Mouse (Mus musculus) spleen, adult 2 months (tissue): ENCODE data around the gene Ptprj.
A peak's percentile ranks its signal among the peaks of the same experiment; 100 is the strongest.

Experiments used
- CTCF ChIP-seq: fragments of 200-500 bp; IDR thresholded peaks from 2 replicates; pipeline ENCODE4 v1.5.1; 2011; ENCODE audit warnings: mild to moderate bottlenecking, inconsistent platforms; ENCODE audit not compliant: insufficient read depth, insufficient read length, insufficient replicate concordance; ENCODE audit errors: extremely low read depth
- POLR2A ChIP-seq: fragments of 200-500 bp; IDR thresholded peaks from 2 replicates; pipeline ENCODE4 v1.6.1; 2011; ENCODE audit warnings: low read depth, low read length, inconsistent platforms

DNA sequence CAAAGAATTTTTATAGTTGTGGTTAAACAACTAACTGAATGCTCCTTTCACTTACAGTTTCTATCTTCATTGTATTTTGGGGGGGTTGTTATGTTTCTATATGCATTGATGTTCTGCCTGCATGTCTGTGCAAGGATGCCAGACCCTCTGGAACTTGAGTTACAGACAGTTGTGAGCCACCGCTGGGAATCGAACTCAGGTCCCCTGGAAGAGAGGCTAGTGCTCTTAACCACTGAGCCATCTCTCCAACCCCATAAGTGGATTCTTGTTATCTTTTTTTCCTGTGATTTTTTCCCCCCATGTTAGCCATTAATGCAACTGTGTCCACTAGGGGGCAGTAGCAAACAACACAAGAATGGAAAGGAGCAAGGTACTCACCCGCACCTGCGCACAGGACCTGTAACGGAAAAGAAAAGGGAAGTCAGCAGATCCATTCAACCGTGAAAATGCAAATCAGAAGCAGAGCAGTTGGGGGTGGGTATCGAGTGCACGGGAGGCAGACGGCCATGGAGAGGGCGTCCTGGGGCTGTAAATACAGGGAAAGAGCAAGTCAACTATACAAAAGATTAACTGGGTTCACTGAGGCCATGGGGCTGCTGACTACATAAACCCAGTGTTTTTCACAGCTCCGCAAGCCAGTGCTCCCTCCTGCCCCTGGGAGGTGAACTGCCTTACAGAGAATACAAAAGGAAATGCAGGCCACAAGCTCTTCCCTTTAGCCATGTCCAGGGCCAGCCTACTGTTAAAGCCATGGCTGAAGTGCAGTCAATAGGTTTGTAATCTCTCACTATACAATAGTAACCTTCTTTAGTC lies 105.6 kb downstream of the Ptprj start:
- TF ChIP-seq CTCF: peak; percentile 60; the same call in 1 of the 2 replicates
- no peak for TF ChIP-seq POLR2A
